Mouse (Mus musculus) heart, adult 2 months (tissue): ENCODE measurements around the gene Kcnj4.
A peak's percentile ranks its signal among the peaks of the same experiment; 100 is the strongest.

Experiments
- CTCF ChIP-seq: fragments of 200-600 bp; IDR thresholded peaks from 2 replicates; pipeline ENCODE4 v1.8.1; 2022; ENCODE audit warnings: antibody characterized with exemption, mild to moderate bottlenecking, moderate library complexity
- EP300 ChIP-seq: fragments of 200-500 bp; IDR thresholded peaks from 2 replicates; pipeline ENCODE4 v1.6.1; 2011; ENCODE audit warnings: low read depth, low read length, control low read depth; ENCODE audit not compliant: insufficient read depth
- POLR2A ChIP-seq: fragments of 200-500 bp; IDR thresholded peaks from 2 replicates; pipeline ENCODE4 v1.6.1; 2011; ENCODE audit warnings: mild to moderate bottlenecking, low read depth, low read length, control low read depth; ENCODE audit not compliant: insufficient read depth

- TF ChIP-seq EP300 (0 out of 2 replicates have a peak, but pooled peaks have one; percentile 48), CTCF (no peak), POLR2A (no peak)
These were observed 64.8 kb downstream of the Kcnj4 start for GRCm38 (mm10) chr15:79440223-79440622.
